Mouse (Mus musculus) ES-E14 (cell line): ENCODE measurements around the gene Pitpnm2.

Experiments
- CHD2 ChIP-seq: IDR thresholded peaks from 2 replicates; pipeline ENCODE4 v1.6.1; 2014; ENCODE audit warnings: mild to moderate bottlenecking, low read depth, low read length, inconsistent platforms
- HCFC1 ChIP-seq: IDR thresholded peaks from 2 replicates; pipeline ENCODE4 v1.6.1; 2012; ENCODE audit warnings: low read length, inconsistent platforms, borderline replicate concordance; ENCODE audit not compliant: insufficient read depth
- MAFK ChIP-seq: IDR thresholded peaks from 2 replicates; pipeline ENCODE4 v1.6.1; 2014; ENCODE audit warnings: mild to moderate bottlenecking, low read depth, low read length, inconsistent platforms; ENCODE audit not compliant: insufficient read depth
- ZC3H11A ChIP-seq: IDR thresholded peaks from 2 replicates; pipeline ENCODE4 v1.6.1; 2012; ENCODE audit warnings: low read depth, mild to moderate bottlenecking, inconsistent platforms, low read length, borderline replicate concordance
- ZNF384 ChIP-seq: IDR thresholded peaks from 2 replicates; pipeline ENCODE4 v1.6.1; 2012; ENCODE audit warnings: low read depth, low read length, inconsistent platforms

DNA sequence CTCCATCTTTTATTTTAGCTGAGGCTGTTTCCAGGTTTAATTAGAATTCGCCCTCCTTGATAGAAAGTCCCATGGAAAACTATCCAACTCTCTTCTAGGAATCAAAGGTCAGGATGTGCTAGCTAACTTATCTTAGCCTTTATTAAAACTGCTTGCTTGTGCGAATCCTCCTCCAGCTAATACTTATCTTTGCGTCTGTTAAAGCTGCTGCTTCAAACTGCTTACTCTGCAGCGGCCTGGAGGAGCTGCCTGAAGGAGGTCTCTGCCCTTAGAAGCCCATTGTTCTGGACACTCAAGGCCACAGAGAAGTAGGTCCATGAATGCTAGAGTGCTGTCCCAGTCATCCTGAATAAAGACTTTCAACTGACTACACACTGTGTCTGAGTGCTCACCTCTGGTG is 46.9 kb upstream of the Pitpnm2 start:
- TF ChIP-seq ZNF384 (no peak), ZC3H11A (no peak), MAFK (no peak), CHD2 (no peak), HCFC1 (no peak)
